In genomic region chr11:112153198-112153597, GRCm38 (mm10) we compare ENCODE assay signal across 25 mouse cellular contexts.
DNase-seq lines count a peak whose midpoint lies in the region; ATAC-seq and TF ChIP-seq lines count a peak whose summit lies in the region.
"Had no signal": no experiment of that assay in that cellular context is flagged by ENCODE, and none has a peak within 500 bp of the region (broad histone marks: within the 10 kb centered on the region; RNA-seq: fewer than 3 reads in every experiment).

No protein-coding gene starts in this region.

- 95% methylated on average over 5 of the region's 5 CpGs for WGBS in cerebellum, adult 2 months
- WGBS in forebrain, embryonic 10.5 days, result 94% methylated on average over 5 of the region's 5 CpGs
- WGBS in stomach, postnatal 0 days, result 88% methylated on average over 5 of the region's 5 CpGs

- TF ChIP-seq CTCF in Patski (IDR thresholded peaks at IDR 0.05), result no peak
- TF ChIP-seq CTCF in cerebellum, adult 2 months (IDR thresholded peaks at IDR 0.05; ENCODE audit: borderline replicate concordance, insufficient read depth, low read depth, low read length), result no peak
- TF ChIP-seq CTCF in stomach, postnatal 0 days (IDR thresholded peaks at IDR 0.05; ENCODE audit: low read depth), result no peak

- TF ChIP-seq POLR2A in cerebellum, adult 2 months (IDR thresholded peaks at IDR 0.05; ENCODE audit: borderline replicate concordance, insufficient read depth, low read length), result no peak

- peaks cover 3% of the 10 kb centered on the region; the same call in 1 of the 2 replicates for H3K9me3 ChIP-seq in forebrain, embryonic 10.5 days
- H3K9me3 ChIP-seq in stomach, postnatal 0 days (ENCODE audit: control insufficient read depth, low read length), result no peaks in the 10 kb centered on the region

- H3K4me2 ChIP-seq in stomach, postnatal 0 days (replicated peaks; ENCODE audit: low read depth), result no peak overlapping the region

- POLR2A ChIA-PET in Patski (lab: Charles Lee), result no interaction called here

- no peak overlapping the region for H3K4me3 ChIP-seq in cerebellum, adult 2 months (replicated peaks; ENCODE audit: insufficient read depth, low read depth, low read length)
- no peak overlapping the region for H3K4me3 ChIP-seq in forebrain, embryonic 10.5 days
- H3K4me3 ChIP-seq in stomach, postnatal 0 days (ENCODE audit: low read depth, low read length), result no peak overlapping the region

- H3K27ac ChIP-seq in cerebellum, adult 2 months (ENCODE audit: insufficient read depth, low read length), result no peak overlapping the region
- H3K27ac ChIP-seq in forebrain, embryonic 10.5 days, result no peak overlapping the region
- H3K27ac ChIP-seq in stomach, postnatal 0 days (replicated peaks), result no peak overlapping the region

- H3K36me3 ChIP-seq in forebrain, embryonic 10.5 days (replicated peaks), result no peaks in the 10 kb centered on the region
- no peaks in the 10 kb centered on the region for H3K36me3 ChIP-seq in stomach, postnatal 0 days (ENCODE audit: control insufficient read depth, insufficient read depth, low read length)
- H3K36me3 ChIP-seq: G1E had no signal

- no peaks in the 10 kb centered on the region for H3K4me1 ChIP-seq in cerebellum, adult 2 months (ENCODE audit: control insufficient read depth, insufficient read depth, low read length)
- peaks cover 12% of the 10 kb centered on the region for H3K4me1 ChIP-seq in forebrain, embryonic 10.5 days
- no peaks in the 10 kb centered on the region; the same call in 1 of the 2 replicates for H3K4me1 ChIP-seq in stomach, postnatal 0 days (replicated peaks; ENCODE audit: control insufficient read depth, insufficient read depth)

- H3K9ac ChIP-seq in stomach, postnatal 0 days (ENCODE audit: low read length), result no peak overlapping the region

- CTCF ChIA-PET in Patski (lab: Charles Lee), result interaction anchor here (1.0 kb wide), 1 partner anchor 10 kb away, joined by 3 read pairs; no protein-coding TSS in a partner anchor

- no peak for TF ChIP-seq EP300 in stomach, postnatal 0 days (optimal IDR thresholded peaks at IDR 0.05)

- H3K27me3 ChIP-seq in Patski, result no peaks in the 10 kb centered on the region
- no peaks in the 10 kb centered on the region for H3K27me3 ChIP-seq in cerebellum, adult 2 months (ENCODE audit: control insufficient read depth, insufficient read depth, low read length)
- H3K27me3 ChIP-seq in forebrain, embryonic 10.5 days (ENCODE audit: poor library complexity, severe bottlenecking), result no peaks in the 10 kb centered on the region
- H3K27me3 ChIP-seq in stomach, postnatal 0 days (ENCODE audit: control insufficient read depth, insufficient read depth, low read length), result no peaks in the 10 kb centered on the region
- H3K27me3 ChIP-seq: CH12.LX had no signal

- ATAC-seq in Patski, result peak; percentile 76
- no peak for ATAC-seq in stomach, postnatal 0 days (ENCODE audit: low FRiP score, low TSS enrichment)
- ATAC-seq: activated CD4-positive, CD25-positive, alpha-beta regulatory T cell, adult 4 months; CD4-positive, CD25-positive, alpha-beta regulatory T cell, adult 4 months had no signal

- in situ Hi-C loops in Patski (cut with MboI; ENCODE audit: low pct_unique_long_range_greater_than_20kb), result loop anchor here (25.0 kb wide), 1 partner anchor 1484 kb away; the partner anchor contains the start of gene Cog1

- peak; percentile 77 for DNase-seq in 3T3-L1 (ENCODE audit: low read depth, low spot score)
- DNase-seq in NIH3T3 (ENCODE audit: low read depth), result peak; percentile 48
- no peak for DNase-seq in Patski (ENCODE audit: low read depth, low spot score)
- DNase-seq in adipocyte (ENCODE audit: low spot score), result peak; percentile 7
- DNase-seq in cerebellum, adult 2 months, result no peak
- no peak for DNase-seq in cerebellum, postnatal 25 days
- DNase-seq in forebrain, embryonic 10.5 days (ENCODE audit: extremely low spot score, low spot score), result no peak
- DNase-seq in stomach, postnatal 0 days (ENCODE audit: low spot score), result no peak
- DNase-seq: adrenal gland, adult 2 months; adrenal gland, adult 8-10 months; adrenal gland, postnatal 10 days; adrenal gland, postnatal 14 days; adrenal gland, postnatal 25 days; adrenal gland, postnatal 36 days; B cell, adult 2 months; cerebellum, adult 11 months; cerebellum, adult 11-12 months; cerebellum, adult 18-20 months; cerebellum, adult 8-10 months; cerebellum, adult 9-10 months; cerebellum, adult 9-11 months had no signal

Comparison
In these comparisons a context has a peak if more than half of its experiments do, and no peak if none do; other contexts are left out.
1. DNase-seq: peak in 3T3-L1 (single experiment), NIH3T3 (single experiment) and adipocyte (single experiment); none in Patski (single experiment), cerebellum, adult 2 months (0 of 2), cerebellum, postnatal 25 days (0 of 2), forebrain, embryonic 10.5 days (single experiment) and stomach, postnatal 0 days (single experiment).